ENCODE assay signal across 12 mouse cellular contexts in genomic region chr15:96599852-96600781, GRCm38 (mm10). TPM values are rescaled to one million over a fixed set of nuclear protein-coding genes. Genes with fewer than 3 reads are reported as not detected.
DNase-seq lines count a peak whose midpoint lies in the region; ATAC-seq and TF ChIP-seq lines count a peak whose summit lies in the region.
"Had no signal": no experiment of that assay in that cellular context is flagged by ENCODE, and none has a peak within 500 bp of the region (broad histone marks: within the 10 kb centered on the region; RNA-seq: fewer than 3 reads in every experiment).

No protein-coding gene starts in this region.

- 71% methylated on average over 21 of the region's 21 CpGs for WGBS in lung, embryonic 14.5 days
- 57% methylated on average over 21 of the region's 21 CpGs for WGBS in hindbrain, embryonic 16.5 days
- 68% methylated on average over 21 of the region's 21 CpGs for WGBS in neural tube, embryonic 15.5 days

- no peak overlapping the region for H3K9ac ChIP-seq in lung, embryonic 14.5 days
- no peak overlapping the region for H3K9ac ChIP-seq in hindbrain, embryonic 16.5 days (ENCODE audit: low read depth, low read length)
- no peak overlapping the region for H3K9ac ChIP-seq in neural tube, embryonic 15.5 days (replicated peaks)
- H3K9ac ChIP-seq: liver, embryonic 13.5 days had no signal

- intact Hi-C loops in gastrocnemius, postnatal 14 days (cut with DNase I; ENCODE audit: low total_unique reads), result no loop called here

- no peak for ATAC-seq in lung, embryonic 14.5 days (ENCODE audit: insufficient read depth)
- ATAC-seq in hindbrain, embryonic 16.5 days, result peak; percentile 84
- ATAC-seq in neural tube, embryonic 15.5 days (ENCODE audit: low FRiP score), result peak; percentile 62; the same call in 1 of the 2 replicates
- no peak for ATAC-seq in inflammation-experienced regulatory T-cells, adult 6 months

- H3K27ac ChIP-seq in lung, embryonic 14.5 days (ENCODE audit: low read depth), result no peak overlapping the region
- H3K27ac ChIP-seq in hindbrain, embryonic 16.5 days (ENCODE audit: low read depth, low read length), result 0 out of 2 replicates have a peak overlapping the region, but pooled peaks have one; percentile 6
- no peak overlapping the region; the same call in 1 of the 2 replicates for H3K27ac ChIP-seq in neural tube, embryonic 15.5 days (replicated peaks)
- H3K27ac ChIP-seq: liver, embryonic 13.5 days had no signal

- no peak overlapping the region for H3K4me2 ChIP-seq in lung, embryonic 14.5 days
- no peak overlapping the region for H3K4me2 ChIP-seq in hindbrain, embryonic 16.5 days (ENCODE audit: low read length)
- H3K4me2 ChIP-seq in neural tube, embryonic 15.5 days, result no peak overlapping the region
- H3K4me2 ChIP-seq: liver, embryonic 13.5 days had no signal

- H3K4me3 ChIP-seq in lung, embryonic 14.5 days (ENCODE audit: low read depth, low read length), result no peak overlapping the region
- no peak overlapping the region for H3K4me3 ChIP-seq in hindbrain, embryonic 16.5 days (ENCODE audit: low read length)
- no peak overlapping the region for H3K4me3 ChIP-seq in neural tube, embryonic 15.5 days (replicated peaks)
- H3K4me3 ChIP-seq: erythroblast, embryonic 14.5 days; liver, embryonic 13.5 days had no signal

- peaks cover 17% of the 10 kb centered on the region; the same call in 1 of the 2 replicates for H3K36me3 ChIP-seq in lung, embryonic 14.5 days (ENCODE audit: insufficient read depth)
- H3K36me3 ChIP-seq in hindbrain, embryonic 16.5 days (ENCODE audit: control insufficient read depth, insufficient read depth, low read length), result no peaks in the 10 kb centered on the region
- peaks cover 15% of the 10 kb centered on the region; the same call in 1 of the 2 replicates for H3K36me3 ChIP-seq in neural tube, embryonic 15.5 days
- H3K36me3 ChIP-seq: G1E had no signal

- H3K27me3 ChIP-seq in lung, embryonic 14.5 days (ENCODE audit: insufficient read depth, low read length), result no peaks in the 10 kb centered on the region
- H3K27me3 ChIP-seq in hindbrain, embryonic 16.5 days (replicated peaks; ENCODE audit: control insufficient read depth, insufficient read depth, low read length), result no peaks in the 10 kb centered on the region
- no peaks in the 10 kb centered on the region for H3K27me3 ChIP-seq in neural tube, embryonic 15.5 days (replicated peaks)
- H3K27me3 ChIP-seq: liver, embryonic 13.5 days had no signal

- H3K9me3 ChIP-seq in lung, embryonic 14.5 days (ENCODE audit: low read depth, low read length), result no peaks in the 10 kb centered on the region
- H3K9me3 ChIP-seq in hindbrain, embryonic 16.5 days (ENCODE audit: control insufficient read depth, low read length), result no peaks in the 10 kb centered on the region
- no peaks in the 10 kb centered on the region for H3K9me3 ChIP-seq in neural tube, embryonic 15.5 days (replicated peaks)
- H3K9me3 ChIP-seq: liver, embryonic 13.5 days had no signal

- TF ChIP-seq CTCF in lung, embryonic 14.5 days (IDR thresholded peaks at IDR 0.05; ENCODE audit: low read depth), result no peak

- H3K4me1 ChIP-seq in lung, embryonic 14.5 days (ENCODE audit: insufficient read depth), result peaks cover 3% of the 10 kb centered on the region; the same call in 1 of the 2 replicates
- peaks cover 20% of the 10 kb centered on the region for H3K4me1 ChIP-seq in hindbrain, embryonic 16.5 days (ENCODE audit: control insufficient read depth, insufficient read depth, low read depth, low read length)
- H3K4me1 ChIP-seq in neural tube, embryonic 15.5 days, result peaks cover 27% of the 10 kb centered on the region

- DNase-seq in cerebellum, adult 11-12 months, result peak; percentile 40
- no peak for DNase-seq in cerebellum, postnatal 36 days
- peak; percentile 7 for DNase-seq in lung, embryonic 14.5 days
- no peak for DNase-seq in lung, postnatal 10 days
- DNase-seq in gastrocnemius, postnatal 14 days, result no peak
- DNase-seq: adrenal gland, adult 8-10 months; liver, embryonic 13.5 days had no signal

RNA-seq across cellular contexts. Expression of gene Slc38a1, which starts 42.6 kb away (rescaled TPM):
- 70.6 and 71.6 TPM in 2 replicates for polyA plus RNA-seq in lung, embryonic 14.5 days (2014; fragmentation: Nextera tagmentation; extraction: Ambion mirVana)
- 127 and 139 TPM in 2 replicates for polyA plus RNA-seq in hindbrain, embryonic 16.5 days (2015; fragmentation: Nextera tagmentation; extraction: Ambion mirVana)
- polyA plus RNA-seq in neural tube, embryonic 15.5 days (2015; fragmentation: Nextera tagmentation; extraction: Ambion mirVana), result 127 and 134 TPM in 2 replicates
- total RNA-seq in gastrocnemius, postnatal 14 days (2021), result 1 to 10 TPM; 3.1 to 4.1 TPM
- polyA plus RNA-seq in inflammation-experienced regulatory T-cells, adult 6 months (2017; shearing (Covaris generic)), result 10 to 100 TPM; 58.9 to 87.5 (median 79.1) TPM
- polyA plus RNA-seq: G1E had no signal

Comparison
In these comparisons a context has a peak if more than half of its experiments do, and no peak if none do; other contexts are left out.
1. DNase-seq: peak in cerebellum, adult 11-12 months (single experiment) and lung, embryonic 14.5 days (single experiment); none in cerebellum, postnatal 36 days (0 of 2), lung, postnatal 10 days (single experiment) and gastrocnemius, postnatal 14 days (single experiment).
2. ATAC-seq: peak in hindbrain, embryonic 16.5 days (single experiment) and neural tube, embryonic 15.5 days (single experiment); none in lung, embryonic 14.5 days (single experiment) and inflammation-experienced regulatory T-cells, adult 6 months (single experiment).